Mouse (Mus musculus): ENCODE data around the gene Eif1. TPM values are rescaled to one million over a fixed set of nuclear protein-coding genes. Genes with fewer than 3 reads are reported as not detected.
"Not testable (repeated sequence)": the region's sequence is repeated elsewhere in the genome, so short reads cannot be mapped to it uniquely, and the experiment has no call there.

The Eif1 gene
- polyA plus RNA-seq, 1 experiment from 2014 or later, result 1,791 TPM

DNA sequence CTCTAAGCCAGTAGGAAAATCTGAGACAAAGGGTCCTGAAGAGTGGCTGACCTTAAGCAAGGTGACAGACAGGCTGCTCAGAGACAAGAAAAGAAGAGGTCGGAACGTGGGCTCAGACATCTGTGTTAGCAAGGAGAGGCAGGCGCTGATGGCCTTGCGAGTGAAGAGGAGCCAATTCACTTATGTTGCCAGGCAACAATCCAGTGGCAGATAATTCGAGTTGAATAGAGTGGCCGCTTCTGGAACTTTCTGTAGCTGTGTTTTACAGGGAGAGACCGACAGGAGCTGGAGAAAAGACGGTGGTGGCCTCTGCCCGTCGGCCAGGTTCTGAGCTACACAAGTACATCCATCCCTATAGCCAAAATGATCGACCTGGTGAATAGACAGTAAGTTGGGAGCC, 7.6 kb downstream of the Eif1 start:
- ATAC-seq (replicated peaks; ENCODE audit: low FRiP score) (no peak), DNase-seq (ENCODE audit: low spot score) (no peak)
- Histone ChIP-seq H3K36me3 (ENCODE audit: control insufficient read depth, insufficient read depth, low read length) (no peaks in the 10 kb centered on the region), H3K4me2 (ENCODE audit: low read depth, low read length, severe bottlenecking) (no peak overlapping the region), H3K4me3 (ENCODE audit: low read depth, low read length) (no peak overlapping the region), H3K27me3 (ENCODE audit: control insufficient read depth, insufficient read depth, low read length) (no peaks in the 10 kb centered on the region), H3K9me3 (ENCODE audit: control insufficient read depth, low read length) (no peaks in the 10 kb centered on the region), H3K27ac (ENCODE audit: low read depth, low read length) (no peak overlapping the region), H3K4me1 (replicated peaks; ENCODE audit: control insufficient read depth, insufficient read depth, low read length) (no peaks in the 10 kb centered on the region), H3K9ac (ENCODE audit: low read length) (no peak overlapping the region)
- 79% methylated on average over 11 of the region's 11 CpGs for WGBS

DNA sequence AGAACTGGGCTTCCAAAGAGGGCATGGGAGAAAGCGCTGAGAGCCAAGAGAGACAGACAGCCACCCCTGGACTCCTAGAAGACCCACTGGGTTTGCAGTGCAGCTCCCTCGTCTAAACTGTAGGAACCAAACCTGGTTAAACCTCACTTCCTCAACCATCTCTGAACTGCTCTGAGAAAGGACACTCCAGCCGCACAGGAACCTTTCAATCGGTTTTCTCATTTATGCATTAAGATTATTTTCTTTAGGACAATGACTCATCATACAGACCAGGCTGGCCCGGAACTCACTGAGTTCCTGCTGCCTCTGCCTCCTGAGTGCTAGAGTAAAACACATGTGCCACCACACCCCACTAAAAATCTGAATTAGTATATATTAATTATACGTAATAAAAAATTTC, 8.1 kb downstream of the Eif1 start:
- Histone ChIP-seq H3K27me3 (ENCODE audit: control insufficient read depth, insufficient read depth, low read length) (no peaks in the 10 kb centered on the region), H3K4me3 (ENCODE audit: low read depth, low read length) (no peak overlapping the region), H3K27ac (ENCODE audit: low read depth, low read length) (no peak overlapping the region), H3K4me2 (ENCODE audit: low read depth, low read length, severe bottlenecking) (no peak overlapping the region), H3K4me1 (replicated peaks; ENCODE audit: control insufficient read depth, insufficient read depth, low read length) (no peaks in the 10 kb centered on the region), H3K9me3 (ENCODE audit: control insufficient read depth, low read length) (no peaks in the 10 kb centered on the region), H3K9ac (ENCODE audit: low read length) (no peak overlapping the region), H3K36me3 (ENCODE audit: control insufficient read depth, insufficient read depth, low read length) (no peaks in the 10 kb centered on the region)
- DNase-seq (ENCODE audit: low spot score) (no peak), ATAC-seq (replicated peaks; ENCODE audit: low FRiP score) (no peak)
- 84% methylated on average over 6 of the region's 6 CpGs for WGBS

DNA sequence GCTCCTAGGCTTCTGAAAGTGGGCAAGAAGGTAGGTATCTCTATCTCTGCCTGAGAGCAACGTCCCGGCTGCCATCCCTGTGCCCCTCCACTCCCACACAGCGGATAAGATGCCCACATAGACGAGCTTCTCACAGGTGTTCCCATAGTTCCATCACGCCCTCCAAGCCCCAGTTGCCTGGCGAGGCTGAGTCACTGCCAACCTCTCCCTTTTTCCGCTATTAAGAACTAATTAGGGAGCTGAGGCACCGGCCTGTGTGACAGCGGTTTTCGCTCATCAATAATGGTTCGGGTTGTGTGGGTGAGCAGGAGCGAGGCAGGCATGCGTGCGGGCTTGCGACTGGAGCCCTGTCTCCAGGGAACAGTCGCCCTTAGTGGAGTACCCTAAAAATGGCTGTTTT, 10.6 kb downstream of the Eif1 start:
- H3K27me3 ChIP-seq (ENCODE audit: control insufficient read depth, insufficient read depth, low read length), result no peaks in the 10 kb centered on the region
- H3K9ac ChIP-seq (ENCODE audit: low read length), result no peak overlapping the region
- no peaks in the 10 kb centered on the region for H3K36me3 ChIP-seq (ENCODE audit: control insufficient read depth, insufficient read depth, low read length)
- DNase-seq (ENCODE audit: low spot score) (no peak), ATAC-seq (replicated peaks; ENCODE audit: low FRiP score) (no peak)
- H3K9me3 ChIP-seq (ENCODE audit: control insufficient read depth, low read length), result no peaks in the 10 kb centered on the region
- WGBS, result 66% methylated on average over 16 of the region's 16 CpGs
- no peak overlapping the region for H3K27ac ChIP-seq (ENCODE audit: low read depth, low read length)
- H3K4me2 ChIP-seq (ENCODE audit: low read depth, low read length, severe bottlenecking), result no peak overlapping the region
- H3K4me1 ChIP-seq (replicated peaks; ENCODE audit: control insufficient read depth, insufficient read depth, low read length), result no peaks in the 10 kb centered on the region
- no peak overlapping the region for H3K4me3 ChIP-seq (ENCODE audit: low read depth, low read length)

DNA sequence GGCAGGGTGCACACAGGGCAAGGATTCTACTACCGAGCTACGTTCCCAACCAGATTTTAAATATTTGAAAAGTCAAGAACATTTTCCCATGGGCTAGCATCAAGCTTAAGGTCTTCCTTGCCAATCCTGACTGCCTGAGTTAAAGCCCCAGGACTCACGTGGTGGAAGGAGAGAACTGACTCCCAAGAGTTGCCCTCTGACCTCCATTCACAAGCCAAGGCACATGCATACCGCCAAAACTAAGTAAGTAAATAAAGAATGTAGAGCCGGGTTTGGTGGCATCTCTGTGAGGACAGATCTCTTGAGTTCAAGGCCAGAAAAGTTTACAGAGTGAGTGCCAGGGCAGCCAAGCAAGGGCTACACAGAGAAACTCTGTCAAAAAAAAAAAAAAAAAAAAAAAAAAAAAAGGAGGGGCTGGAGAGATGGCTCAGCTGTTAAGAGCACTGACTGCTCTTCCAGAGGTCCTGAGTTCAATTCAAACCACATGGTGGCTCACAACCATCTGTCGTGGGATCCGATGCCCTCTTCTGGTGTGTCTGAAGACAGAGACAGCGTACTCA, 11.2 kb downstream of the Eif1 start:
- H3K36me3 ChIP-seq (ENCODE audit: control insufficient read depth, insufficient read depth, low read length); DNase-seq (ENCODE audit: low spot score); H3K9ac ChIP-seq (ENCODE audit: low read length); H3K27ac ChIP-seq (ENCODE audit: low read depth, low read length); H3K27me3 ChIP-seq (ENCODE audit: control insufficient read depth, insufficient read depth, low read length); H3K4me2 ChIP-seq (ENCODE audit: low read depth, low read length, severe bottlenecking); H3K4me3 ChIP-seq (ENCODE audit: low read depth, low read length); ATAC-seq (replicated peaks; ENCODE audit: low FRiP score); H3K4me1 ChIP-seq (replicated peaks; ENCODE audit: control insufficient read depth, insufficient read depth, low read length); H3K9me3 ChIP-seq (ENCODE audit: control insufficient read depth, low read length): not testable (repeated sequence)
- 61% methylated on average over 8 of the region's 8 CpGs for WGBS

DNA sequence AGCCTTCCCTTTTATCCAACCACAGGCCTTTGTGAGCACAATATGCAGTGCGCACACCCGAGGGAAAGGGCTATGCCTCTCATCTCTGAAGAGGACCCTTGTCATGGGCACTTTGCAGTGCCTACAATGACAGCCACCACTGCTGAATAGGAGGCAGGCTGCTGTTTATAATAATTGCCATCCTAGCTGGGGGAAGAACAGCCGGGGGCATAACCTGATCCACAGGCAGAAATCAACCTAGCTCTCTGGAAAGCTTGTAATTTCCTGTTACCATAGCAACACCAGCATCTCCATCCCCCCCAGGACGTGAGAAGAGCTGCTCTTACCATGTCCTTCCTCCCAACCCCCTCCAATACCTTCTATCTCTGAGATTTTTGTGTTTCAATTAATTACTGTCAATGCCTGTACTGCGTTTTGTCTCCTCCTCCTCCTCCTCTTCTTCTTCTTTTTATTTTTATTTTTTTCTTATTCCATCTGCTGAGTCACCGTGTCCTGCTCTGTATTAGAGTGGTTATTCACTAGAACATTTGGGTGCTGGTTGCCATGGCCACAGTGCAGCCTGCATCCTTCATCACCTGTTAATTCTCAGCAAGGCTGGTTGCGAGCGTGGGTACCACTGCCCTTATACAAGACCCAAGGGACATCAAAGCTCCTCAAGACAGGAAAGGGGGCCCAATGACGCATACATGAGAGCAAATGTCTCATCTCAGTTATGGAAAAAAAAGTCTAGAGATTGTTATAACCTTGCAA, 13.3 kb downstream of the Eif1 start:
- no peaks in the 10 kb centered on the region for H3K36me3 ChIP-seq (ENCODE audit: control insufficient read depth, insufficient read depth, low read length)
- H3K27me3 ChIP-seq (ENCODE audit: control insufficient read depth, insufficient read depth, low read length), result no peaks in the 10 kb centered on the region
- peak; percentile 56 for ATAC-seq (replicated peaks; ENCODE audit: low FRiP score)
- no peaks in the 10 kb centered on the region for H3K9me3 ChIP-seq (ENCODE audit: control insufficient read depth, low read length)
- DNase-seq (ENCODE audit: low spot score), result no peak
- H3K9ac ChIP-seq (ENCODE audit: low read length), result no peak overlapping the region
- H3K4me1 ChIP-seq (replicated peaks; ENCODE audit: control insufficient read depth, insufficient read depth, low read length), result 0 out of 2 replicates have a peak, but pooled peaks cover 5% of the 10 kb centered on the region
- 61% methylated on average over 9 of the region's 9 CpGs for WGBS
- H3K27ac ChIP-seq (ENCODE audit: low read depth, low read length), result peak overlapping the region; percentile 27; the same call in 1 of the 2 replicates
- H3K4me3 ChIP-seq (ENCODE audit: low read depth, low read length), result no peak overlapping the region
- H3K4me2 ChIP-seq (ENCODE audit: low read depth, low read length, severe bottlenecking), result no peak overlapping the region

DNA sequence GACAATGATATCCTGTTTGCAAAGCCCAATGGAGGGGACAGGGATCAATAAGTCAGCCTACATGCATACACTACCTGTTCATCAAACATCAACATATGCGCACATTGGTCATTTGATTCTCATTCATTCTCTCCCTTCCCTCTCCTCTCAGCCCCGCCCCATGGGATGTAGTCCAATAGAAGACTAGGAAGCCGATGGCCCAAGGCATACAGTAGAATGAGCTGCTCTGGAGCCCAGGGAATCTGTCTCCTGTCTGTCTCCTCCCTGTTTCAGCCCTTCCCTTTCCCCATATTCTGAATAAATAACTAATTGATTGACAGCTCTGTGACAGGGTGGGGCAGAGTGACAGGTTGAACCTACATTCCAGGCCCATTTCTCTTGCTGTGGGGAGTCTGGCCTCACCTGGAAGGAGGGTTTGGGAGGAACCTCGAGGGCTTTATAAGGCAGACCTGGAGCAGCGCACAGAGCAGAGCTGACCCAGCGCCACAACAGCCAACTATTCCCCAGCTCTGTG, 14.3 kb downstream of the Eif1 start, which contains the start of gene Gast:
Gene Gast (plus strand): TSS at position 464 of the 514 bp plus-strand sequence.
- H3K27ac ChIP-seq (ENCODE audit: low read depth, low read length), result no peak within 1 kb of the TSS
- ATAC-seq (replicated peaks; ENCODE audit: low FRiP score), result no peak
- H3K9ac ChIP-seq (ENCODE audit: low read length), result no peak within 1 kb of the TSS
- 0 out of 2 replicates have a peak, but pooled peaks cover 5% of the 10 kb centered on the region for H3K4me1 ChIP-seq (replicated peaks; ENCODE audit: control insufficient read depth, insufficient read depth, low read length)
- no peak within 1 kb of the TSS for H3K4me3 ChIP-seq (ENCODE audit: low read depth, low read length)
- no peak for DNase-seq (ENCODE audit: low spot score)
- H3K36me3 ChIP-seq (ENCODE audit: control insufficient read depth, insufficient read depth, low read length), result no peaks in the 10 kb centered on the region
- no peaks in the 10 kb centered on the region for H3K27me3 ChIP-seq (ENCODE audit: control insufficient read depth, insufficient read depth, low read length)
- no peak within 1 kb of the TSS for H3K4me2 ChIP-seq (ENCODE audit: low read depth, low read length, severe bottlenecking)
- WGBS, result 86% methylated on average over 6 of the region's 6 CpGs
- no peaks in the 10 kb centered on the region for H3K9me3 ChIP-seq (ENCODE audit: control insufficient read depth, low read length)

DNA sequence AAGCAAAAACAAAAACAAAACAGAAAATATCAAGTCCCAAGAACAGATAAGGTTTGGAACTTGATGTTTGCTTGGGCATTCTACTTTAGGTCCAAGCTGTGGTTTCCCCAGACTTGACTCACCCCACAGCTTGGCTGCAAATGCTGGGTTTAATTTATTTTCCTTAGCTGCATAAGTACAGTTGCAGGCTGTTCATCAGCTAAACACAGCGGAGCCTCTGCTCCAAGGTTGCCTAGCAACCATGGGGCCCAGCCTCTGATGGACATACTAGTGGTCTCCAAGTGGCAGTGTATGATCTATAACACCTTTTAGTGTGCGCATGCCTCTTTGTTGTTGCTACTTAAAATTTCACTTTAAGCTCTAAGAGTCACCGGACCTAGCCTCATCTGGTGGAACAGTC, 16.0 kb downstream of the Eif1 start:
- Histone ChIP-seq H3K9me3 (ENCODE audit: control insufficient read depth, low read length) (no peaks in the 10 kb centered on the region), H3K27me3 (ENCODE audit: control insufficient read depth, insufficient read depth, low read length) (no peaks in the 10 kb centered on the region), H3K4me1 (replicated peaks; ENCODE audit: control insufficient read depth, insufficient read depth, low read length) (0 out of 2 replicates have a peak, but pooled peaks cover 5% of the 10 kb centered on the region), H3K4me3 (ENCODE audit: low read depth, low read length) (no peak overlapping the region), H3K36me3 (ENCODE audit: control insufficient read depth, insufficient read depth, low read length) (no peaks in the 10 kb centered on the region), H3K4me2 (ENCODE audit: low read depth, low read length, severe bottlenecking) (no peak overlapping the region), H3K9ac (ENCODE audit: low read length) (no peak overlapping the region), H3K27ac (ENCODE audit: low read depth, low read length) (peak overlapping the region; percentile 18; the same call in 1 of the 2 replicates)
- ATAC-seq (replicated peaks; ENCODE audit: low FRiP score), result no peak
- no peak for DNase-seq (ENCODE audit: low spot score)
- 73% methylated on average over 3 of the region's 3 CpGs for whole genome bisulfite sequencing

DNA sequence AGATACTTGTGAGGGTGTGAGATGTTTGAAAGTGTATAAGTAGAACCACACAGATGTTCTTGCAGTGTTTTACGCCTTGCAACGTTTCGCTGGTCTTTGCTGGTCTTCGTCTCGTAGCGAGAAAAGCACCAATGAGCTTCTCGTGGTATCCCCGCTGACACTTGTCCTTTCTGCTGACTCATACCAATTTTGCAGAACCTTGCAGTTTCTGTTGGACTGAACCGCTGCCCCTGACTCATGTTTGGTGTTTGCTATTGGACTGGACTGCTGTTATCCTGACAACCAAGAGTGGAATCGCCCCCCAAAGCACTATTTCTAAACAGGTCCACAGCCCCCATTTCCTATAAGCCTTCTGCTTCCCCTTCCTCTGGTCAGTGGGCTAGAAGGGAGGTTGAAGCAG, 24.6 kb downstream of the Eif1 start:
- Histone ChIP-seq H3K36me3 (ENCODE audit: control insufficient read depth, insufficient read depth, low read length) (no peaks in the 10 kb centered on the region), H3K9me3 (ENCODE audit: control insufficient read depth, low read length) (no peaks in the 10 kb centered on the region), H3K9ac (ENCODE audit: low read length) (no peak overlapping the region), H3K4me1 (replicated peaks; ENCODE audit: control insufficient read depth, insufficient read depth, low read length) (no peaks in the 10 kb centered on the region), H3K27ac (ENCODE audit: low read depth, low read length) (no peak overlapping the region), H3K27me3 (ENCODE audit: control insufficient read depth, insufficient read depth, low read length) (no peaks in the 10 kb centered on the region), H3K4me2 (ENCODE audit: low read depth, low read length, severe bottlenecking) (no peak overlapping the region), H3K4me3 (ENCODE audit: low read depth, low read length) (no peak overlapping the region)
- DNase-seq (ENCODE audit: low spot score), result no peak
- 93% methylated on average over 10 of the region's 10 CpGs for WGBS
- no peak for ATAC-seq (replicated peaks; ENCODE audit: low FRiP score)

Data from forebrain, embryonic 11.5 days (tissue).